Mouse (Mus musculus) brain, embryonic 14.5 days (tissue): ENCODE measurements around the gene Fbxo36. TPM values are rescaled to one million over a fixed set of nuclear protein-coding genes. Genes with fewer than 3 reads are reported as not detected.

ENCODE experiments used
- DNase-seq: peaks from one replicate; pipeline ENCODE4 v3.0.0-alpha.2; 2011; ENCODE audit warnings: low read depth
- CTCF ChIP-seq: fragments of 200-500 bp; IDR thresholded peaks from 2 replicates; pipeline ENCODE4 v1.5.1; 2012; ENCODE audit warnings: inconsistent platforms, mild to moderate bottlenecking, moderate library complexity, borderline replicate concordance; ENCODE audit not compliant: insufficient read depth, insufficient read length; ENCODE audit errors: extremely low read depth
- POLR2A ChIP-seq: fragments of 200-500 bp; IDR thresholded peaks from 2 replicates; pipeline ENCODE4 v1.6.1; 2012; ENCODE audit warnings: mild to moderate bottlenecking, inconsistent platforms, borderline replicate concordance; ENCODE audit not compliant: poor library complexity, insufficient read depth, insufficient read length, severe bottlenecking; ENCODE audit errors: extremely low read depth
- polyA plus RNA-seq: library from polyadenylated mRNA; depleted of rRNA; stranded (reverse); fragments of >200 nt; gene quantifications from 2 replicates; pipeline ENCODE4 v1.2.3, GENCODE M21; 2012

Gene Fbxo36
- polyA plus RNA-seq, 1 experiment, result 4.9 TPM

DNA sequence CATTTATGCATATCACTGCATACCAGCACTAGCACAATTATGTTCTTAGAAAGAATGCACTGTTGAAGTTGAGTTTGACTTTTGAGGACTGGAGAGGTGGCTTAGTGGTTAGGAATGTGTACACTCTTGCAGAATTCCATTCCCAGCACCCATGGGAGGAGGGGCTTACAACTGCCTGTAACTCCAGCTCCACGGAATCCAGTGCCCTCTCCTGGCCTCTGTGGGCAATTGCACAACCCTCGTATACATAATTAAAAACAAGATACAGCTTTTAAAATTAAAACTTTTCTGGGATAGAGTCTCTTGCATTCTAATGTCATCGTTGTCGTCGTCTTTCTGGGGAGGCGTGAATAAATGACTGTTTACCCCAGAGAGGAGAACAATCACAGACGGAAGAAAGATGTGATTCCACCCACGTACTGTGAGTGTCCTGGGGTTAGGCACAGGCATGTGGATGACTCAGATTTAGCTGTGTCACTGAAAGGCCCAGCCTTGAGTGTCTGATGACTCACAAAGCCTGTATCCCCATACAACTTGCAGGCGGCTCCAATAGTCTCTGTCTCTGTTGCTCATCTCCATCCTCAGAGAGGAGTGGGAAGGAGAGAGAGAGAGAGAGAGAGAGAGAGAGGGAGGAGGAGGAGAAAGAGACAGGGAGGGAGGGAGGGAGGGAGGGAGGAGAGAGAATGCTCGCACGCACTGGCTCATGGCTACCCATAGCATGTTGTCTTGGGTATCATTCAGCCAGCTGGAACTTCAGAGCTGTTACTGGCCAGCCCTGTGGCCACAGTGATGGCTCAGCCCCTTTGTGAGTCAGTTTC lies 41.8 kb downstream of the Fbxo36 start:
- no peak for DNase-seq
- TF ChIP-seq POLR2A, result no peak
- peak; percentile 7; the same call in 1 of the 2 replicates for TF ChIP-seq CTCF

GRCm38 (mm10) chr1:84882066-84882532 lies 42.5 kb downstream of the Fbxo36 start:
- no peak for TF ChIP-seq CTCF
- no peak for TF ChIP-seq POLR2A
- no peak for DNase-seq

GRCm38 (mm10) chr1:84882937-84883336 lies 43.3 kb downstream of the Fbxo36 start:
- TF ChIP-seq CTCF (no peak), POLR2A (no peak)
- DNase-seq, result no peak

DNA sequence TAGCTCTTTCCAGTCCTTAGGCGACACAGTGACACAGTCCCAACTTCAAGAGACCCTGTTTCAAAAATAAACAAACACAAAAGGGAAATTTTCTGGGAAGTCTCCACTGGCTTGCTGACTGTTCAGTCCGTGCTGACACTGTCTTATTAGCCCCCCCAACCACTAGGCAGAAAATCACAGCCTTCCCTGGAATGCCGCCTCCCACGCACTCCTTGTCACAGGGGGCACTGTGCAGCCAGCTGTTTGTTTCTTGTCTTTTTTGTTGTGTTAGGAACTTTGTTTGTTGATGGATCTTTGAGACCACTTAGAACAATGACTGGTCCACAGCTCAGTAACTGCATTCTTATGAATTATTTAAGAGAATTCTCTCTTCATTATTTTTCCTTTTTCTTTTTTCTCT lies 44.2 kb downstream of the Fbxo36 start:
- DNase-seq, result no peak
- TF ChIP-seq CTCF, result no peak
- TF ChIP-seq POLR2A, result no peak

DNA sequence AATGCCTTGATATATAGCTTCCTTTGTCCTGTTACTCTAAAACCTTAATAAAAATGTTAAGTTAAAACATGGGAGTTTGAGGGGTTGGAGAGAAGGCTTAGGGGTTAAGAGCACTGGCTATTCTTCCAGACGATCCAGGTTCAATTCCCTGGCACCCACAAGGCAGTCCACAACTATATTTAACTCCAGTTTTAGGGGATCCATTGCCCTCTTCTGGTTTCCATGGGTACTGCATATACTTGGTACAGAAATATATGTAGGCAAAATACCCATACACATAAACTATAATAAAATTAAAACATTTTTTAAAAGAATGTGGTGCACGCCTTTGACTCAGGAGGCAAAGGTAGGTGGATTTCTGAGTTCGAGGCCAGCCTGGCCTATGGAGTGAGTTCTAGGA lies 45.5 kb downstream of the Fbxo36 start:
- TF ChIP-seq POLR2A (no peak), CTCF (0 out of 2 replicates have a peak, but pooled peaks have one; percentile 6)
- DNase-seq, result no peak

DNA sequence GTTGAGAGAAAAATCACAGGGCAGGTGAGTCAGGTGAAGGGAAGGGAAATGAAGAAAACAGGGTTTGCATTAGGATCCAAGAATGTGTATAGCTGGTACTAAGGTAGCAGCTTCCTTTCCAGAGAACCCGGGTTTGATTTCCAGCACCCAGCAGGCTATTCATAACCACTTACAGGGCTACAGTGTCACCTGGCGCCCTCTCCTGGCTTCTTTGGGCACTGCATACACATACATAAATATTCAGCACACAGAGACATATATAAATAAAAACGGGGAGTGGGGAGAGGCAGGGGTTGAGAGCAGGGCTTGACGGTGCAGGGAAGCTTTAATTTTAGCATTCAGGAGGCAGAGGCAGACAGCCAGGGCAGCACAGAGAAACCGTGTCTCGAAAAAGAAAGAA lies 46.3 kb downstream of the Fbxo36 start:
- DNase-seq, result no peak
- TF ChIP-seq POLR2A, result no peak
- peak; percentile 16; the same call in 1 of the 2 replicates for TF ChIP-seq CTCF

DNA sequence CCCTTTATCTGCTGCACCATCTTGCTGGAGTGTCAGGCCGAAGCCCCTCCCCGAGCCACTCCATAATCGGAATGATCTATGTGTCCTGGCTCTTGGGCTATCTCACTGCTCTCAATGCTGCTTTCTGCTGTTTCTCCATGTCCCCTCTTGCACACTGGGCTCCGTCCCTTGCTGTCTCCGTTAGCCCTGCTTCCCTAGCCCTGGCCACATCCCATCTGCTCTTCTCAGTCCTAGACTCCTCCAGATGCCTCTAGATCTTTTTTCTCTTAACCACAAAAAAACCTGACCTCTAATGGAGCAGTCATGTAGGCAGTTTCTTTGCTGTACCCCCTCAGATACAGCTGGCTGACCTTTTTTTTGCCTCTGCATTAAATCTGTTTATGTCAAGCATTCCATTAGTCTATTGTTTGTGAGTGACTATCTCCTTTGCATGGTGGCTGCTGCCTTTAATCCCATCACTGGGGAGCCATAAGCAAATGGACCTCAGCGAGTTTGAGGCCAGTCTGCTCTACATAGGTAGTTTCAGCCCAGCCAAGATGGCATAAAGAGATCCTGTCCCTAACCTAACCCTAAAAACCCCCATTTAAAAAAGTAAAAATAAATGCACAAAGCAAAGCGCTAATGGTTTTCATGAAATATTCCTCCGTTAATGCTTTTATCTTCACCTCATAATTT lies 49.8 kb downstream of the Fbxo36 start:
- TF ChIP-seq CTCF (no peak), POLR2A (no peak)
- peak; percentile 33 for DNase-seq

DNA sequence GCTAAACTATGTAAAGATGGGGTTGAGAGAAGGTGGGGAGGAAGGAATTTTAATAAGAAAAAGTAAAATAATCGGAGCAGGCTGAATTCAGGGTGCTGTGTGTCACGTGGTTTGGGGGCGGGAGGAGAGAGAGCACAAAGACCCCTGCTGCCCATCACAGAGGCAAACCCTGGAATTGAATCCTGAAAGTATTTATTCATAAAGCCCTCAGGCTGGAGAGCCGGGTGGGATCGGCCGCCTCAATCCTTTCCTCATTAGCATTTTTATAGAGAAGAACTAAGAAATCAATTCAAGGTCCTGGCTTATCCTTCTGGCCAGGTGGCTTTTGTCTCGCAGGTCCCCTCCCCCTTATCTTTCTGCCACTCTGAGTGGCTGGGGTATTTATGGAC lies 50.4 kb downstream of the Fbxo36 start:
- peak; percentile 90 for DNase-seq
- TF ChIP-seq POLR2A, result no peak
- TF ChIP-seq CTCF, result no peak

- no peak for DNase-seq
Measured at GRCm38 (mm10) chr1:84890503-84890902, 50.9 kb downstream of the Fbxo36 start.

DNA sequence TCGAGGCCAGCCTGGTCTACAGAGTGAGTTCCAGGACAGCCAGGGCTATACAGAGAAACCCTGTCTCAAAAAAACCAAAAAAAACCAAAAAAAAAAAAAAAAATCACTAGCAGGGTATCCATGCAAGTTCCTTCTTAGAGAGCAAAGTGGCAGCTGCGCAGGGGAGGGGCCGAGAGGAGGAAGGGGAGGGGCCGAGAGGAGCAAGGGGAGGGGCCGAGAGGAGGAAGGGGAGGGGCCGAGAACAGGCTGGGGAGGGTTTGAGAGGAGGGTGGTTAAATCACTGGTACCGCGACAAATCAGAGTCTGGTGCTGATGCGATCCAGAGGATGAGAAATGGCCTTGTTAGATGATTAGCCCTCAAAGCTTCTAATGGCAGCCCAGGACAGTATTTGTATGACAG lies 52.1 kb downstream of the Fbxo36 start:
- no peak for DNase-seq
- TF ChIP-seq CTCF (no peak), POLR2A (no peak)

More at GRCm38 (mm10) chr1:84890503-84890902, 50.9 kb downstream of the Fbxo36 start:
- TF ChIP-seq POLR2A, result no peak
- TF ChIP-seq CTCF, result no peak

DNA sequence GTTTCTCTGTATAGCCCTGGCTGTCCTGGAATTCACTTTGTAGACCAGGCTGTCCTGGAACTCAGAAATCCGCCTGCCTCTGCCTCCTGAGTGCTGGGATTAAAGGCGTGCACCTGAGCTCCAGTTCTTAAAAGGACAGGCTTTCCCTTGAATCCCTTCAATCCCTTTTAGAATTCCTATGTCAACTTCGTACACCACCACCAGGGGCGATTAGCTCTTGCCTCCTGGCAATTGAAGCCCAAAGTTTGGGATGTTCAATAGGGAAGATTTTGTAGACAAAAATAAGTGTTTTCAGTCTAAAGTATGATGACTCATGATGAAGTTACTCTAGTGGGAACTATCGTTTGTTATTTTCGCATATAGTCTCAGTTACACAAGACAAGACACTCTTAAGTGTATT lies 57.7 kb downstream of the Fbxo36 start:
- no peak for TF ChIP-seq POLR2A
- TF ChIP-seq CTCF, result no peak
- no peak for DNase-seq
